Mouse (Mus musculus) CH12.LX (cell line): ENCODE data around the gene Ccdc51. TPM values are rescaled to one million over a fixed set of nuclear protein-coding genes. Genes with fewer than 3 reads are reported as not detected.

ENCODE experiments used
- DNase-seq: peaks from one replicate; pipeline ENCODE4 v3.0.0-alpha.2; 2013; ENCODE audit errors: extremely low read depth
- H3K27ac ChIP-seq: 2 replicates; pipeline ENCODE4 v1.5.1; 2012; ENCODE audit warnings: low read depth, mild to moderate bottlenecking, control low read depth, moderate library complexity; ENCODE audit not compliant: insufficient read depth
- H3K27me3 ChIP-seq: replicated peaks from 2 replicates; pipeline ENCODE3; 2012; ENCODE audit warnings: inconsistent platforms
- H3K36me3 ChIP-seq, 2 experiments: replicated peaks in 1 of 2; 2 replicates each; pipeline versions ENCODE3 to v1.6.1; 2012; ENCODE audit warnings: inconsistent platforms in 1 of 2, low read length in 1 of 2, mild to moderate bottlenecking in 1 of 2, mixed read lengths in 1 of 2, moderate library complexity in 1 of 2; ENCODE audit not compliant: control insufficient read depth in 1 of 2, insufficient read depth in 1 of 2
- H3K4me1 ChIP-seq, 2 experiments: 2 replicates each; pipeline ENCODE4 v1.6.1; 2012; ENCODE audit warnings: inconsistent platforms in 1 of 2, moderate library complexity in 1 of 2; ENCODE audit not compliant: insufficient read depth in 2 of 2, control insufficient read depth in 1 of 2
- H3K4me2 ChIP-seq: 2 replicates; pipeline ENCODE4 v1.6.1; 2012; ENCODE audit warnings: low read depth, mild to moderate bottlenecking, control low read depth; ENCODE audit not compliant: poor library complexity, insufficient read depth, severe bottlenecking
- H3K4me3 ChIP-seq, 3 experiments: fragments of 150-350 bp in 1 of 3; sonication (generic) in 1 of 3; replicated peaks in 1 of 3; 2 replicates each; pipeline versions ENCODE3 to v1.5.1; 2011 to 2012; ENCODE audit warnings: low read depth in 2 of 3, low read length in 2 of 3, mild to moderate bottlenecking in 2 of 3, moderate library complexity in 2 of 3, control low read depth in 1 of 3, improper control_type of control experiment in 1 of 3, inconsistent platforms in 1 of 3, mixed read lengths in 1 of 3; ENCODE audit not compliant: poor library complexity in 1 of 3
- H3K79me2 ChIP-seq: replicated peaks from 2 replicates; pipeline ENCODE4 v1.6.1; 2012; ENCODE audit warnings: mild to moderate bottlenecking, moderate library complexity; ENCODE audit not compliant: control insufficient read depth, poor library complexity, insufficient read depth, severe bottlenecking; ENCODE audit errors: extremely low read depth
- H3K9ac ChIP-seq: 2 replicates; pipeline ENCODE4 v1.6.1; 2012; ENCODE audit warnings: low read depth, mild to moderate bottlenecking, control low read depth, moderate library complexity; ENCODE audit not compliant: insufficient read depth
- H3K9me3 ChIP-seq: replicated peaks from 2 replicates; pipeline ENCODE3; 2012; ENCODE audit warnings: low read length, inconsistent platforms, mixed read lengths
- CHD2 ChIP-seq: IDR thresholded peaks from 2 replicates; pipeline ENCODE4 v1.6.1; 2011; ENCODE audit warnings: low read length, improper control_type of control experiment
- CTCF ChIP-seq, 2 experiments: IDR thresholded peaks in 1 of 2; conservative IDR thresholded peaks in 1 of 2; 2 replicates each; pipeline ENCODE4 v1.5.1; 2011 to 2012; ENCODE audit warnings: low read depth in 2 of 2, low read length in 2 of 2, improper control_type of control experiment in 1 of 2, inconsistent platforms in 1 of 2, mild to moderate bottlenecking in 1 of 2, moderate library complexity in 1 of 2
- E2F4 ChIP-seq: IDR thresholded peaks from 2 replicates; pipeline ENCODE4 v1.6.1; 2011; ENCODE audit warnings: low read depth, low read length, improper control_type of control experiment; ENCODE audit not compliant: insufficient replicate concordance
- ELF1 ChIP-seq: IDR thresholded peaks from 2 replicates; pipeline ENCODE4 v1.6.1; 2014; ENCODE audit warnings: low read depth, mild to moderate bottlenecking, inconsistent platforms, low read length, improper control_type of control experiment
- GABPA ChIP-seq: IDR thresholded peaks from 2 replicates; pipeline ENCODE4 v1.6.1; 2012; ENCODE audit warnings: low read depth, low read length, improper control_type of control experiment, inconsistent platforms; ENCODE audit not compliant: insufficient replicate concordance
- IRF4 ChIP-seq: IDR thresholded peaks from 2 replicates; pipeline ENCODE4 v1.6.1; 2014; ENCODE audit warnings: low read depth, mild to moderate bottlenecking, inconsistent platforms, low read length, improper control_type of control experiment
- MAZ ChIP-seq: IDR thresholded peaks from 2 replicates; pipeline ENCODE4 v1.6.1; 2012; ENCODE audit warnings: low read depth, mild to moderate bottlenecking, inconsistent platforms, low read length, improper control_type of control experiment, moderate library complexity
- NELFE ChIP-seq: IDR thresholded peaks from 2 replicates; pipeline ENCODE4 v1.6.1; 2011; ENCODE audit warnings: low read depth, low read length, improper control_type of control experiment
- NRF1 ChIP-seq: IDR thresholded peaks from 2 replicates; pipeline ENCODE4 v1.6.1; 2014; ENCODE audit warnings: low read depth, mild to moderate bottlenecking, inconsistent platforms, low read length, improper control_type of control experiment, moderate library complexity
- PAX5 ChIP-seq: IDR thresholded peaks from 2 replicates; pipeline ENCODE4 v1.6.1; 2012; ENCODE audit warnings: low read length, inconsistent platforms, mixed read lengths
- POLR2A ChIP-seq: IDR thresholded peaks from 2 replicates; pipeline ENCODE4 v1.6.1; 2011; ENCODE audit warnings: low read depth, mild to moderate bottlenecking, improper control_type of control experiment, low read length
- POLR2AphosphoS2 ChIP-seq: IDR thresholded peaks from 2 replicates; pipeline ENCODE4 v1.6.1; 2011; ENCODE audit warnings: low read depth, low read length, improper control_type of control experiment
- RAD21 ChIP-seq: IDR thresholded peaks from 2 replicates; pipeline ENCODE4 v1.6.1; 2011; ENCODE audit warnings: low read depth, mild to moderate bottlenecking, low read length, improper control_type of control experiment, moderate library complexity
- RCOR1 ChIP-seq: conservative IDR thresholded peaks from 2 replicates; pipeline ENCODE4 v1.6.1; 2012; ENCODE audit warnings: low read depth, mild to moderate bottlenecking, inconsistent platforms, low read length, improper control_type of control experiment
- TCF12 ChIP-seq: IDR thresholded peaks from 2 replicates; pipeline ENCODE4 v1.6.1; 2014; ENCODE audit warnings: low read depth, mild to moderate bottlenecking, inconsistent platforms, low read length, improper control_type of control experiment
- UBTF ChIP-seq: IDR thresholded peaks from 2 replicates; pipeline ENCODE4 v1.6.1; 2012; ENCODE audit warnings: low read depth, mild to moderate bottlenecking, inconsistent platforms, low read length, improper control_type of control experiment, moderate library complexity
- USF2 ChIP-seq: conservative IDR thresholded peaks from 2 replicates; pipeline ENCODE4 v1.6.1; 2011; ENCODE audit warnings: low read depth, low read length, improper control_type of control experiment
- ZC3H11A ChIP-seq: IDR thresholded peaks from 2 replicates; pipeline ENCODE4 v1.6.1; 2012; ENCODE audit warnings: low read depth, mild to moderate bottlenecking, inconsistent platforms, low read length, improper control_type of control experiment
- ZMIZ1 ChIP-seq: IDR thresholded peaks from 2 replicates; pipeline ENCODE4 v1.6.1; 2012; ENCODE audit warnings: low read depth, mild to moderate bottlenecking, inconsistent platforms, low read length, improper control_type of control experiment
- ZNF384 ChIP-seq: IDR thresholded peaks from 2 replicates; pipeline ENCODE4 v1.6.1; 2012; ENCODE audit warnings: low read depth, low read length, improper control_type of control experiment, inconsistent platforms
- dilution Hi-C: fragments of 300-500 bp; cut with MboI; formaldehyde crosslinking; loops from 2 replicates; pipeline ENCODE4 v1.14.3; 2020; ENCODE audit warnings: low sequenced_read_pairs; ENCODE audit not compliant: extremely low pct_unique_long_range_greater_than_20kb, extremely low pct_ligation_motif_present
- in situ Hi-C: fragments of 300-500 bp; cut with MboI; formaldehyde crosslinking; loops from 3 replicates; pipeline ENCODE4 v1.14.3; 2019; ENCODE audit warnings: low sequenced_read_pairs, low pct_ligation_motif_present, low pct_unique_long_range_greater_than_20kb, mixed read lengths
- polyA plus RNA-seq: library from polyadenylated mRNA; unstranded; fragments of >175 nt; gene quantifications from 2 replicates; pipeline ENCODE4 v1.2.1, GENCODE M21; 2012; ENCODE audit warnings: low read depth; ENCODE audit not compliant: insufficient read length
- total RNA-seq, 2 experiments: library from RNA; depleted of rRNA; stranded (reverse); fragments of 300-350 nt in 1 of 2; fragments of >200 nt in 1 of 2; gene quantifications; 2 replicates each; pipeline ENCODE4 v1.2.3; 2012 to 2014

Ccdc51 gene
- total and polyA plus RNA-seq, 3 experiments: 7.6 to 18.2 (median 16.2) TPM

DNA sequence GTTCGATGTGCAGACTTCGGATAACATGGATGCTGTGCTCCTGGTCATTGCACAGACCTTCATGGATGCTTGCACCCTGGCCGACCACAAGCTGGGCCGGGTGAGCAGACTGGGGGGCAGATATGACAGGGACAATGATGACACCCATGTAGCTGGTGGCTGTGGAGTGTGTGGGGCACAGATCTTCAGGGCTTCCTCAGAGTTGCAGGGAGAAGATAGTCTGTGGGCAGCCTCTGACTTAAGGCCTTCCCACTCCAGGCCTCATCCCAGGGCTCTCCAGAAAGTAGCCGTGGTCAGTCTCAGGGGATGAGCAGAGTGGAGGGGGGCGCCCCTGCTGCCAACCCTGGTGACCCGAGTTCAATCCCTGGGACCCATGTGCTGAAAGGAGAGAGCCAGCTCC is 32.6 kb downstream of the Ccdc51 start:
- H3K4me2 ChIP-seq: no peak overlapping the region
- no peak overlapping the region for H3K9ac ChIP-seq
- peaks cover 67% of the 10 kb centered on the region for H3K27me3 ChIP-seq
- no peaks in the 10 kb centered on the region for H3K9me3 ChIP-seq
- no peak for TF ChIP-seq ZNF384
- no peak for TF ChIP-seq RCOR1
- TF ChIP-seq PAX5: no peak
- TF ChIP-seq ZMIZ1: no peak
- no peak for TF ChIP-seq RAD21
- TF ChIP-seq E2F4: no peak
- TF ChIP-seq CHD2: no peak
- no peak for TF ChIP-seq NRF1
- no peak for TF ChIP-seq USF2
- TF ChIP-seq ELF1: no peak
- TF ChIP-seq CTCF (conservative IDR thresholded peaks at IDR 0.05 in 1 of 2, IDR thresholded peaks at IDR 0.05 in 1 of 2; ENCODE audit: low read depth in 2 of 2, low read length in 2 of 2): no peak
- TF ChIP-seq TCF12: no peak
- TF ChIP-seq UBTF: no peak
- no peak for TF ChIP-seq POLR2AphosphoS2
- no peak for TF ChIP-seq GABPA
- TF ChIP-seq NELFE: no peak
- in situ Hi-C loops (loop anchor here (5.0 kb wide), 2 partner anchors 33 to 113 kb away; partner anchors contain the start of genes Ccdc51 and Tma7), dilution Hi-C loops (no loop called here)
- H3K27ac ChIP-seq: no peak overlapping the region
- H3K36me3 ChIP-seq: no peaks in the 10 kb centered on the region
- no peaks in the 10 kb centered on the region for H3K79me2 ChIP-seq
- no peak overlapping the region for H3K4me3 ChIP-seq
- H3K4me1 ChIP-seq: peaks cover 5 to 9% of the 10 kb centered on the region in 2 experiments; a peak in 3 of 4 replicates
- no peak for DNase-seq

DNA sequence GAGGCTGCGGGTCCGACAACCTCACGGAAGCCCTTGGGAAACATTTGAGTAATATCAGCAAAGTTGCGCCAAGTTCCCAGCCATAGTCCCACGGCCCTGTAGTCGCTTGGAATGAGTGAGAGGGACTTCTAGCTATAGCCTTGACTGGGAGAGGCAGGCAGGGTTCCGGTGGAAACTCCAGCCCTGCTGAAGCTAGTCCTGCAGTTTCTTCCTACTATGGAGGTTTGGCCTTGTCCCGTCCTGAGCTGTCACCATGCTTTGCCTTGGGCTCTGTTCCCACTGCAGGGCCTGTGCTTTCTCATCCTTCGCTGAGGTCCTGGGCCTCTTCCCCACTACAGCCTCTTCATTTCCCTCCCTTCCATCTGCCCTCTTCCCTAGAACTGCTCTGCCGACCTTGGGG is 33.9 kb downstream of the Ccdc51 start:
- no peaks in the 10 kb centered on the region for H3K36me3 ChIP-seq
- peaks cover 55% of the 10 kb centered on the region for H3K27me3 ChIP-seq
- no peak overlapping the region for H3K27ac ChIP-seq
- no peak overlapping the region for H3K4me3 ChIP-seq
- TF ChIP-seq RAD21: no peak
- no peak for TF ChIP-seq ZMIZ1
- TF ChIP-seq NELFE: no peak
- TF ChIP-seq TCF12: no peak
- TF ChIP-seq CHD2: no peak
- TF ChIP-seq ZC3H11A: no peak
- no peak for TF ChIP-seq IRF4
- no peak for TF ChIP-seq POLR2A
- TF ChIP-seq ELF1: no peak
- TF ChIP-seq MAZ: no peak
- no peak for TF ChIP-seq POLR2AphosphoS2
- peaks cover 5 to 9% of the 10 kb centered on the region in 2 experiments; a peak in 3 of 4 replicates for H3K4me1 ChIP-seq
- no peaks in the 10 kb centered on the region for H3K79me2 ChIP-seq
- H3K9ac ChIP-seq: no peak overlapping the region
- DNase-seq: no peak
- dilution Hi-C loops: no loop called here
- no peak overlapping the region for H3K4me2 ChIP-seq
- in situ Hi-C loops: loop anchor here (5.0 kb wide), 2 partner anchors 34 to 114 kb away; partner anchors contain the start of genes Ccdc51 and Tma7
- H3K9me3 ChIP-seq: no peaks in the 10 kb centered on the region
